Mouse (Mus musculus): ENCODE measurements around the gene Ppm1h.
A peak's percentile ranks its signal among the peaks of the same experiment; 100 is the strongest.

DNA sequence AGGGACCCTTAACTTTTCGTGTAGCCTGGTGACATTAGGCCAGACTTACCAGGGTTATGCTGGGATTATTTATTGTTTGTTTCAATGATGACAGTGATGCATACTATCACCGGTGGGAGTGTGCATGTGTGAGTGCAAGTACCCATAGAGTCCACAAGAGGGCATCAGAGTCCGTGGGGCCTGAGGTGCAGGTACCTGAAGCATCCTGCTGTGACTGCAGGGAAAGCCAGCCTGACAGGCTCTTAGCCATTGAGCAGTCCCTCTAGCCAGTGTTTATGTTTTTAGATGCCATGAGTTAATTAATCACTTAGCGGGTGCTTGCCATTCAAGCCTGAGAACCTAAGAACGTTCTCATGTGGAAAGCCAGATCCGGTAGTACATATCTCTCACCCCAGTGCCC lies 119.4 kb downstream of the Ppm1h start:
- no peak for TF ChIP-seq TCF12 (IDR thresholded peaks at IDR 0.05; ENCODE audit: low read depth, low read length)
- TF ChIP-seq CTCF (IDR thresholded peaks at IDR 0.05 in 2 of 3, conservative IDR thresholded peaks at IDR 0.05 in 1 of 3; ENCODE audit: control insufficient read depth in 1 of 3, insufficient read depth in 1 of 3, low read depth in 2 of 3, low read length in 3 of 3, poor library complexity in 1 of 3, severe bottlenecking in 1 of 3), result peak; percentile 58 to 70 (median 62)
- no peak for TF ChIP-seq ZKSCAN1 (IDR thresholded peaks at IDR 0.05; ENCODE audit: low read depth, low read length)
- no peak for TF ChIP-seq POLR2A (IDR thresholded peaks at IDR 0.05; ENCODE audit: control insufficient read depth in 1 of 2, insufficient read depth in 1 of 2, low read depth in 1 of 2, low read length in 2 of 2, poor library complexity in 1 of 2)
